Mouse (Mus musculus) c-Kit-positive CD71-positive TER-119-negative erythroid progenitor cells, embryonic 14.5 days (primary cell): ENCODE results near the gene Incenp.
"Not testable (repeated sequence)": the region's sequence is repeated elsewhere in the genome, so short reads cannot be mapped to it uniquely, and the experiment has no call there.

Experiments used
- DNase-seq: peaks from one replicate; pipeline ENCODE4 v3.0.0-alpha.2; 2013; ENCODE audit warnings: low read depth

Incenp gene

DNA sequence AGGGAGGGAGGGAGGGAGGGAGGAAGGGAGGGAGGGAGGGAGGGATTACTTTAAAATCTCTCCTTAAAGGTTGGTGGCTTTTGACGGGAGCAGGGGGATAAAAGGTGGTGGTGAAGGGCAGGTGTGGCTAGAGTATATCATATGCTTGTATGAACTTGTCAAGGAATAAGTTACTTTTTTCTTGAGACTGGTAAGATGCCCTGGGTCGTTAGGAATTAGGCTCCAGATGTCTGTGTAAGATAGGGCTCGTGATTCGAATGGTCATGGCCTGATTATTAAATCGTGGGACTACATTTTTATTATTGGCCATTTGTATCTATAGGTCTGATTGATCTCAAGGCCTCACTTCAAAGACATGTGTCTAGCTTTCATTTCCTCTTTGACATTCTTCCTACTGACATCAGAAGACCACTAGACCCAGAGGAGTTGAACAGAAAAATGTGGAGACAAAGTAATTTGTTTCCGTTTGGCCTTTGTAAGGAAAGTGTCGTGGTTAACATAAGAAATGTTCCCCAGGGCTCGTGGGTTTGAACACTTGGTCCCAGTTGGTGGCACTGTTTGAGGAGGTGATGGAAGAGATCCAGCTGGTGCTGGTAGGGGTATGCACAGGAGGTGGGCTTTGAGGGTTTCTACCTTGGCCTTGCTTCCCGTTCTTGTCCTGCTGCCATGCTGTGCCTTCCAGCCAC, 19.0 kb upstream of the Incenp start:
- no peak for DNase-seq

DNA sequence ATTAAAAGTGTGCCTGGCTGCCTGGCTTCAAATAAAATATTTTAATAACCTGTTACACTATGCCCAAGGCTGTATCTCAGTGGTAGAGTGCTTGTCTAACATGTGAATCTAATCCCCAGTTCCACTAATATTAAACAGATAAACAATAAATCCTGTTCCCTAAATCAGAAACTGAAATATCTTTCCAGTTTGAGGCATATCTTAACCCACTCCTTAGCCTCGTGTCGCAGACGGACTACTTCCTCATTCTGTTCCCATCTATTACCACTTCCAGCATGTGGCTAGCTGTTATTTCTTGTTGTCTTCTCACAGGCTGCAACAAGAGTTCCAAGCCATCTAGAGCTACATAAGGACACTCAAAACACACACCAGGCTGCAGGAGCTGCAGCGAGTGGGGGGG, 18.4 kb upstream of the Incenp start:
- DNase-seq = no peak

DNA sequence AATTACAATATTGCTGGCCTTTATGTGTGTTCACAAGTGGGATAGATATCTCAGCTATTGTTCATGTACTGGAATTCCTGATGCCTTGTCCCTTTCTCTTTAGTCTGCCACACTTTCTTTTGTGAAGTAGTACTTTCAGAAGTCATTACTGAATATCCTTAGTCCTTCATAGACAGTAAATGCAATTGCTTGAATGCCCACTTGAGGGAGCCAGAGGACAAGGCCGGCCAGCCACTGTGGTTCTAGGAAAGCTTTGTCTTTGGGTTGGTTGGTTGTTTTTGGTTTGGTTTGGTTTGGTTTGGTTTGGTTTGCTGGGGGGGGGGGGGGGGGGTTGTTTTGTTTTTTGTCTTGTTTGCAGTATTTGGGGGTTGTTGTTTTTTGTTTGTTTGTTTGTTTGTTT, 16.6 kb upstream of the Incenp start:
- DNase-seq = peak; percentile 78

DNA sequence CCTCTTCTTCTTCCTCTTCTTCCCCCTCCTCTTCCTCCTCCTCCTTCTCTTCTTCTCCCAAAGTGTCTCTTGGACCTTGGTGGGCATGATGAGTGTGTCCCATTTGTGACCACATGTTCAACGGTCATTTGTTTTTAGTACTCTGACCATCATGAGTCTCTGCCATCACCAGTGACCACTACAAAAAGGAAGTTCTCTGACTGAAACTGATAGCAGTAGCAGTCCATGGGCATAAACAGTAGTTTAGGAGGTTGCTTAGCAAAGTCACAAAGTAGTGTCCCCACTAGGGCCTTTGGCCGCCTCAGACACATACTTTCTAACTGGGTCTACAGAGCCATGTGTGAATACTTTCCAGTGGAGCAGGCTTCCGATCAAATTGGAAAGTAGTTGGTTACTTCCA, 15.0 kb upstream of the Incenp start:
- no peak for DNase-seq

DNA sequence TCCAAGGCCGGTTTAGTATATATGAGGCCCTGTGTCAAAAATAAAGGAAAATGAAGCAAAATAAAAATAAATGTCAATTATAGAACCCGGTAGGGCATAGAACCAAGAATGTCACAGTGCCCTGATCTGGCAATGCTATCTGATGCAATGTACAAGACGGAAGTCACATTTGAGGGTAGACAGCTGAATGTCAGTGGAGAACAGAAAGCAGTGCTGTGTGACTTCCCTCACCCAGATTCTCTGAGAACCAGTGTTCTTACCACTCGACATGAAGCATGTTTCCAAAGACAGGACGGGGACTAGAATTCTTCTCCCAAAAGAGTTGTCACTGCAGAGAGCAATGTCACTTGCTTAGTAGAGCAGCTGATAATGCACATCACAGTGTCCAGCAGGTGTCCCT, 14.4 kb upstream of the Incenp start:
- no peak for DNase-seq

DNA sequence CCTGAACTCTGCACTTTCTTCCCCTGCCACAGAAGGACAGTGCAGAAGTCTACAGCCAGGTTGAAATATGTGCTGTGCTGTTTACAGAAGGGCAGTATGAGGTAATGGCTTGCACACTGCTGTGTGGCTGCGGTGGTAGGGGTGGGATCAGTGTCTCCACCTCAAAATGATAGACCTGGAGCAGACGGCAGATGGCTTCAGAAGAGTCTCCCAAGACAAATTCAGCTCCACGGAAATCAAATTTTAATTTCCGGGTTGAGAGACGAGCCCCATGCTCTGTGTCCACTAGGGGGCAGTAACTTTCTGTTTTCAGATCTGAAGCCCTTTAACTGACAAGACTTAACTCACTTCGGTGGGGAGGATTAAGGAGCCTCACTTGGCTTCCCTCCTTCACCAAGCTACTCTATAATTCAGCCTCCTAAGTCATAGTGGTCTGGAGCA, 12.0 kb upstream of the Incenp start:
- DNase-seq = peak; percentile 72

DNA sequence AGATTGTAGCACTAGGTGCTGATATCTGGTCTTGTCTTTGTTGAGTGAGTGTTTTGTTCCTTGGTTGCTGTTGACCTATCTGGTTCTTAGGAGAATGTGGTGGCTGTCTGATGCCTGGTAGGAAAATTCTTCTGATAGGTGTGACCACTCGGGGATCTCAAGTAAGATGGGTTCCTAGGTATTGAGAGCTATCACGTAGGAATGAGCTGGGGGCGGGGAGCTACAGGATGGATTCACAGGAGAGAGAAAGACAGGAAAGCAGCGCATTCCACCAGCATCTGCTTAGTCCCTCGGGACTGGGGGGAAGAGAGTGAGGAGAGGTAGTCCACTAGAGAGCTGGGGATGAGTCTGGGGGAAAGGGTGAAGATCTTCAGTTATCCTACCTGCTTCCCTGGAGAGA, 10.0 kb upstream of the Incenp start:
- DNase-seq = no peak

DNA sequence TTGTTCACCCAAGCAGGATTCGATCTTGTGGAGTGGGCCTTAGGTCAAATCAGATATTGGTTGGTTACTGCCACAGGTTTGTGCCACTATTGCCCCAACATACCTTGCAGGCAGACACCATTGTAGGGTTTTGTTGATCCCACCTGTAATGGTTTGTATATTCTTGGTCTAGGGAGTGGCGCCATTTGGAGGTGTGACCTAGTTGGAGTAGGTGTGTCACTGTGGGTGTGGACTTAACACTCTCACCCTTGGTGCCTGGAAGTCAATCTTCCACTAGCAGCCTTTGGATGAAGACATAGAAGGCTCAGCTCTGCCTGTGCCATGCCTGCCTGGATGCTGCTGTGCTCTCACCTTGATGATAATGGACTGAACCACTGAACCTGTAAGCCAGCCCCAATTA, 1.3 kb upstream of the Incenp start:
- DNase-seq = not testable (repeated sequence)

DNA sequence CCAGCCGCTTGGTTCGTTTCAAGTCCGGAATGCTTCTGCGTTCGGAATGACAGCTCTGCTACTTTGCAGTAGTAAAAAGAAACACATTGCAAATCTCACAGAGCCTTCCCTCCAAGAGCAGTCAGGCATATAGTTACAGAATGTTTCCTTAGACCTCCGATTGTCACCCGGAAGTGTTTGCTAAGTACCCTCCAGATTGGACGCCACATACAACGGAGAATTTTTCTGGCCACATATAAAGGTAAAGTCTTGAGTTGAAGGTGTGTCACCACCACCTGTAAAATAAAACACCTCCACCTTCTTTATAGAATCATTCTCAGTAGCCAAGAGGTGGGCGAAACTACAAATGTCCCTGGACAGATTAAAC, 412 bp upstream of the Incenp start:
- DNase-seq = no peak

DNA sequence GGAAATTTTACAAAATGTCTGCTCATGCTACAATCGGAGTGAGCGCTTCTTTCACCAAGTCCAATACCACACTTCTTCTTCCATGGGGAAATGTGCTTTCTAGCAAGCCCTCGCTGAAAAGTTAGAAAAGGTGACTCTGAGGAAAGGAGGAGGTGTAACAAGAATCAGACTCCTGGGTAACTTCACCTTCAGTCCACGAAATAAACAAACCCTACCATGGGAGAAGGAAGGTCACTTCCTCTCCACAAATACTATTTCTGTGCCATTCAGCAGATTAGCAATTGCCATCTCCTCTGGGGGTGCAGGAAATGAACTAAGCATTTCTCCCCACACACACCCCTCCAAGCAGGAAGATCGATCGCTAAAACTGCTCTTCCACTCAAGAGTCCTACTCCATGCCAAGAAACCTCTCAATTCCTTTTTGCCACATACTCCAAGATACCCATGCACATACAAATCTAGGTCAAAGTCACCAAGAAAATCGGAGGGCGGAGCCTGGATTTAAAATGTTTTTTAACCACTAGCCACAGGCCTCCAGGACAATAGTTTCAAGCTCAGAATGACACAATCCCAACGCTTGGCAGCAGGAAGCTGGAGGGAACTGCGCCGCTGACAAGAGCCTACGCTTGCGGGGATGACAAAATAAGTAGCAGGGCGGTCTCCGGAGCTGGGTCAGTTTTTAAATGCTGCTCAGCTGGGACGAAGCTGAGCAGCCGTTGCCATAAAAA, 848 bp downstream of the Incenp start:
- no peak for DNase-seq

DNA sequence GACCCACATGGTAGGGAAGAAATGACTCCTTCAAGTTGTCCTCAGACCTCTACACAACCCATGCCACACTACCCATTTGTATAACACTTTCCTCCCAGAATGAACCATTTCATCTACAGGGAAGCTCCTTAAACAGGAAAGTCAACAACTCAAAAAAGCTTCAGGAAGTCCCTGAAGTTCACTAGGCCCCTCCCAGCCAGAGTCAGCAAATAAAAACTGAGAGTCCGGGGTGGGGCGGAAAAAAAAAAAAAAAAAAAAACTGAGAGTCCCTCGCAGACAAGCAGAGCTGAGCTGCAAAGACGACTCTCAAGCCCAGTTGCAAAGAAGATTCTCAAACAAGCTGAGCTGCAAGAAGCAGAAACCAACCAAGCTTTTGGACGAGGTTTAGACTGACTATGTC, 3.3 kb downstream of the Incenp start:
- no peak for DNase-seq

DNA sequence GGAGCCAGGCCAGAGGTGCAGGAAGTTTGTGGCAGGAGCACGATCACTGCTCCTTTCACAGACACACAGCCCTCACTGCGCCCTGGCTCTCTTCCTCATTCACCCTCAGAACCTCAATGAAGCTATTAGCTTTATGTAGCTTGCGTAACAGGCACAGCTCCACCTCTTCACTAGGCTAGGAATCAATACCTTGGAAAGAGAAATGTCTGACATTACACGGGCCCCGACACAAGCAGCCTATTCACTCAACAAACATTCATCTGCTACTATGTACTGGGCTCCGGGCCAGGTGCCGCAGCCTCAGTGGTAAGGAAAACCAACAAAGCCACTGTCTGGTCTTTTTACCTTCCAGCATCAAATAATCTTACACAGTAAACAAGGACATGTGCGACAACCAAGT, 12.6 kb downstream of the Incenp start:
- DNase-seq = no peak

DNA sequence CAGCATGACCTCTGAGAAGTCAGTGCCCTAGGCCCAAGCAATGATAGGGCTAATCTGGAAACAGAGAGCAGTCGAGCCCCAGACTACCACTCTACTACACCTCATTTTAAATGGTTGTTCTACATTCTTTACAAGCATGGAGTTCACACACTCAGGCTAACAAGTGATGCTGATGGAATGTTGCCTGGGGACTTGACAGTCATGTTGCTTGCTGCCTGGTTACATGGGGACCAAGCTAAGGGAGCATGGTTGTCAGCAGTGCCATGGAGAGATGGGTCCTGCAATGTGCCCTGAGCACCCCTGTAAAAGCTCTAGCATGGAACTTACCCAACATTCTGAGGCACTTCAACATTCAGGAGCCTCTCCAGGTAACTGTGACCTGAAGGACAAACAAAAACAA, 13.0 kb downstream of the Incenp start:
- DNase-seq = no peak

DNA sequence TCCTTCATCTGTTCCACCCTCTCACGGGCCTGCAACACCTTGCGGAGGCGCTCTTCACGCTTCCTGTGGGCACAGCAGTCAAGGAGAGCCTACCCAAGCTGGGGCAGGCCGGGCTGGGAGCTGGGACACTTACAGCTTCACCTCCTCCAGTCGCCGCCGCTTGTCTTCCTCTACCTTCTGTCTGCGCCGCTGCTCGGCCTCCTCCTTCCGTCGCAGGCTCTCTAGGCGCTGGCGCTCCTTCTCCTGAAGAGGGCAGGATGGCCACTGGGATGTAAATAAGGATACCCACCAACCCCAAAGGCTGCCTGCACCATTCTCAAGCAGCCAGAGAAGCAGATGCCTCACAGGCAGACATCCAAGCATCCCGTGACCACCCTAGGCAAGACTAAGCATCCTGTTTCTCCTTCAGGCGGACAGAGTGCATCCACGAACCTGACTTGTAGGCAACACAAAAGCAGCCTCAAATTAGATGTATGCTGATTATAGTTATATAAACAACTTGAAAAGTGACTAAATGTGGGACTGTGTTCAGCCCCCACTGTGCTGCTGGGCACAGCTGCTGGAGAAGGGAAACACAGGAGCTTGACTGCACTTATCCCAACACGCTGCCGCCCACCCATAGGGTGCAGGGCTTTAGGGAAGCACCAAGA, 21.0 kb downstream of the Incenp start:
- DNase-seq = no peak

DNA sequence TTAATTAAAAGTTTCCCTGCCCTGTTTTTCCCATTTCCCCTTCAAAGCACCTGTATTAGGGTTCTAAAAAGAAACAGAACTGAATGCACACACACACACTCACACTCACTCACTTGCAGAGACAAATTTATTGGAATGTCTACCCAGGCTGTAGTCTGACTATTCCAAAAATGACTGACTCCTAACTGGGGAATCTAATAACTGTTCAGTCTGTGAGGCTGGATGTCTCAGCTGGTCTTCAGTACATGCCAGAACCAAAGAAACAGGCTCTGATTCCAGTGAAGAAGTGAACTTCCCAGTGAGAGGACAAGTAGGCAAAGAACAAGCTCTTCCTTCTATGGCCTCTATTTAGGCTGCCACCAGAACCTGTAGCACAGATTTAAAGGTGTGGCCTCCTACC, 33.9 kb downstream of the Incenp start:
- no peak for DNase-seq

DNA sequence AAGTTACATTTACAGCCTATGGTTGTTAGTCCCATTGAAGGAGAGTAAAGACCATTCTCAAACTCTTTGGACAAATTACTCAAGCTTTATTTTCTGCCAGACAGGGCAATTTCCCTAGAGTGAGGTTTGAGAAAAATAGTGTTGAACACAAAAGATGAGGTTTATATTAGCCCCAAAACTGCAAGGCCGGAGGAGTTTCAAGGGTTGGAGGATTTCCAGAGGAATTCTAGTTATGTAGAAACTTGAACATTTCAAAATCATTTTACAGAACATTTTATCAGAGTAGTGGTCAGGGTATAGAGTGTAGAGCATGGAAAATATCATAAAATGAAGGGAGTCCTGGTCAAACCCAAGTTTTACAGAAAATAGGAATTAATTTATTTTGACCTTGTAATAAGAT, 34.5 kb downstream of the Incenp start:
- no peak for DNase-seq

DNA sequence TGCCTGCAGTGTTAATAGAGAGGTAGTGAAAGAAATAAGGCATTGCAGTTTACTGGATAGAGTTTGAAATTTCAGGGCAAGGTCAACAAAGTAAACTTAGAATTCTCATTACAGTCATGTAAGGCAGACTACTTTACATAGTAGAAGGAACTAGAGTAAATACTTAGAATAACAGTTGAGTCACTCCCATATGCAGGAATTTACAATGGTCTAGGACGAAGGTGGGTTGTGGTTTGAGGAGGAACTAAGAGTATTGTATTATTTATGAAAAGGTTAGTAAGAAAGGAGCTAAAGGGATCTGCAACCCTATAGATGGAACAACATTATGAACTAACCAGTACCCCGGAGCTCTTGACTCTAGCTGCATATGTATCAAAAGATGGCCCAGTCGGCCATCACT, 38.5 kb downstream of the Incenp start:
- DNase-seq = not testable (repeated sequence)

DNA sequence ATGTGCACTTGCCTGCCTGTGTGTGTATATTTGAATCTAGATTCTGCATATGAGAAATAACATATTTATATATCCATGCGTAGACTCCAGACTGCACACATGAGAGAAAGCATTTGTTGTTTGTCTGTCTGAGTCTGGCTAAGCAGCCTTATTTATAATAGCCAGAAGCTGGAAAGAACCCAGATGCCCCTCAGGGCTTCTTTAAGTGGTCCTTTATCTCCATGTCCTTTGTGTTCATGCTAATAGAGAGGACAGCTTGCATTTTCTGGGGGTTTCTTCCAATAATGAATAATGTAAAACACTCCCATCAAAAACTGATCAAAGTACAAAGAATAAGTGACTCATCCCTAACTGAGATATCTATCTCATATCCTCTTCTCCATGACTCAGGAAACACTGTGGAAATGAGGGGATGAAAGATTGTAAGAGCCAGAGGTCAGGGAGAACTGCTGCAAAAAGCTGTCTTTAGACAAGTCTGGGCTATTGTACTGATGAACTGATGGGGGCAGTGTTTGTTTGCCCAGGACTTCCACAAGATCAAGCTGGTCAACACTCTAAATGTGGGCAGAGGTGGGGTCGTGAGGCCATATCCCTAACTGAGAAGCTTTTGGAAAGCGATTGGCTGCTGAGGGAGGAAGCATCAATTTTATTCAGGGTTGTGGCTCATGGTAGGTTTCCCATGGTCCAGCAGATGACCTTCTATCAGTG, 49.8 kb downstream of the Incenp start:
- DNase-seq = not testable (repeated sequence)

DNA sequence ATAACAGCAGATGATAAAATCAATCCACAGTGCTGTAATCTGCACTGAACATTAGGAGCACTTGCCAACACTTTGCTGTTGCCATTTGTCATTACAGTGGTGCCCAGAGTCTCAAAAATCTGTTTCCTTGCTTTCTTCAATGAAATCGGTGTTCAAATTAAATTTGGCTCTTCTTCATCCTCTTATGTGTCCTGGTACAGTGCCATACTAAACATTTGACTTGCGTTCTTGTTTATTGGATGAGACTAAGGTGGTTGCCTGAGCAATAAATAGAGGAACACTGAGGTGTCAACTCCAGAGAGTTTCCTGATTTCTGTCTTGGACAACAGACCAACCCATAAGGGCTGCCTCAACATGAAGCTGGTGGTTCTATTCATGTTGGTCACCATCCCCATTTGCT, 52.1 kb downstream of the Incenp start, which contains the start of gene Scgb2a2:
Gene Scgb2a2 (plus strand): TSS at position 301 of the 400 bp plus-strand sequence.
- no peak for DNase-seq

DNA sequence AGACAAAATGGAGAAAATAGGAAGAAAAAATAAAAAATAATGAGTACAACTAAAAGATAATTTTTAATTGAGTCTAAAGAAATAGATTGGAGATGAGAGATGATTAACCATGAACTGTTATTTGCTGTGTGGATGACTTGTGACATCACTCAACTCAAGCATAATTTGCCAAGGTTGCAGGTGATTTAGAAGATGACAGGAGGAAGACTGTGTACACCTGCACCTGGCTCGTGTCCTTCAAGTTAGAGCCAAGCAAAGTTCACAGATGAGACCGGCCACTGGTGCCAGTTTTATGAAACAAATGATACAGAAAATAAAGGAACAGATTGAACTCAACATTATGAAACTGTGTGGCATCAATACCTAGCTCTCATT, 62.0 kb downstream of the Incenp start:
- DNase-seq = no peak

DNA sequence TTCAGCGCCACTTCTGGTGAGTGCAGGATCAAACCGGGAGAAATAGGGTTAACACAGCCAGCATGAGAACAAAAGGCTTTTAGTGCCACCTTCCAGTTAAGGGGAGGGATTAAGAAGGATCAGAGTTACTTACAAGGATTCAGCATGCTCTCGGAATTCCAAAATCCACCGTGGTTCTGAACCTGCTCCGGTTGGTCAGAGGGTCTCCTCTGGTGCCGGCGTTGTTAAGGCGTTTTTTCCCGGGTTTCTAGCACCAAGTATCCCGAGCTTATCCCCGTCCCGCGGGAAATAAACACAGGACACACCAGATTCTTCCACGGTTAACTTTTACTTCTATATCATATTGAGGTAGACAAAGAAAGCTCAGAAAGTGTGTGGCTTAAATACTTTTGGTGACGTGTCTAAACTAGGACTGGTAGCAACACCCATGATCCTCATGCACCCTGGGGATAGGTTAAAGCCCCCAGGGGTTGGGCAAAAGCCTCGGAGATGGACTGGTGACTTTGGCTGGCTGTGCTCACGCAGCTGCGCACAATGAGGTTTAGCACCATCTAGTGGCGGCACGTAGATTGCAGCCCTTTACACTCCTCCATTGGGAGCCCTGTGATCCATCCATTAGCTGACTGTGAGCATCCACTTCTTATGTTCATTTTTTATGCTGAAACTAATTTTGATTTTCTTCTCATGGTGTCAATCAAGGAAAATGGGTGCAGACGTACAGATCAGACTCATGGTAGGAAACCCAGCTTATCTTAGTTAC, 62.6 kb downstream of the Incenp start:
- DNase-seq = not testable (repeated sequence)
